Mouse (Mus musculus) brain, embryonic 14.5 days (tissue): ENCODE results near the gene Polr2g.
A peak's percentile ranks its signal among the peaks of the same experiment; 100 is the strongest.

ENCODE experiments used
- CTCF ChIP-seq: fragments of 200-500 bp; IDR thresholded peaks from 2 replicates; pipeline ENCODE4 v1.5.1; 2012; ENCODE audit warnings: inconsistent platforms, mild to moderate bottlenecking, moderate library complexity, borderline replicate concordance; ENCODE audit not compliant: insufficient read depth, insufficient read length; ENCODE audit errors: extremely low read depth
- POLR2A ChIP-seq: fragments of 200-500 bp; IDR thresholded peaks from 2 replicates; pipeline ENCODE4 v1.6.1; 2012; ENCODE audit warnings: mild to moderate bottlenecking, inconsistent platforms, borderline replicate concordance; ENCODE audit not compliant: poor library complexity, insufficient read depth, insufficient read length, severe bottlenecking; ENCODE audit errors: extremely low read depth

DNA sequence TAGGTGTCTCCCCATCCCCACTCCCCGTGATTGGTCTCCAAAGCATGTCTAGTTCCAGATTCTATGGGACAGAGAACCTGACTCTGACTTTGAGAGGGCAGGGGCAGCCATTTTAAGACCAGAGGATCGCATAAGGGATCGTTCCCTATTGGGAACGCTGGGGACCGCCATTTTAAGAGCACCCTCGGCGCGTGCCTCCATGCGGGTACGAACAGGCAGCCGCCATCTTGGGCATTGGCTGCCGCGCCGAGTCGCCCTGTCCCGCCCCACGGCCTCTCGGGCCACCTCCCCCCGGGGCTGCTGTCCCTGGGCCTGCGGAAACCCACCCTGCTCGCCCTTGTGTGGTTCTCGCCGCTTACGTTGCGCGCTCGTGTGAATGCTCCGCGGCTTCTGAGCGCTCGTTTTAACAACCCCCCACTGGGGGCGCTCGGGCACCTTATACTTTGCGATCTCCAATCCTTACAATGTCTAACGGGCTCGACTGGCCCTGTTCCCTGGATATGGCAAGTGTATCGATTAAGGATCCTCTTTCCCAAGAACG, 38.9 kb upstream of the Polr2g start, which contains the start of gene Bscl2:
- peak; percentile 53; the same call in 1 of the 2 replicates for TF ChIP-seq POLR2A
- peak; percentile 59 for TF ChIP-seq CTCF
